Mouse (Mus musculus) retina, embryonic 14.5 days (tissue): ENCODE measurements at regions not wholly inside any gene's neighbourhood (a gene's known extent, or its start where the extent isn't known, plus 50 kb on each side); places are given as distances from the start of the nearest gene placed in this dataset.
"Not testable (repeated sequence)": the region's sequence is repeated elsewhere in the genome, so short reads cannot be mapped to it uniquely, and the experiment has no call there.

Experiments
- DNase-seq: peaks from one replicate; pipeline ENCODE4 v3.0.0-alpha.2; 2015; ENCODE audit warnings: low spot score

- DNase-seq, result peak; percentile 28
Measured at GRCm38 (mm10) chr9:91053065-91053793, 309.0 kb upstream of the Zic4 start.

- DNase-seq, result no peak
Measured at GRCm38 (mm10) chr9:91059460-91059859, 302.8 kb upstream of the Zic4 start.

GRCm38 (mm10) chr9:91069496-91069895 is 292.7 kb upstream of the Zic4 start:
- DNase-seq, result no peak

- no peak for DNase-seq
Measured at GRCm38 (mm10) chr9:91073366-91074174, 288.6 kb upstream of the Zic4 start.

- no peak for DNase-seq
Measured at GRCm38 (mm10) chr9:91074175-91074480, 288.1 kb upstream of the Zic4 start.

- DNase-seq, result no peak
Measured at GRCm38 (mm10) chr9:91077490-91077889, 284.7 kb upstream of the Zic4 start.

- peak; percentile 59 for DNase-seq
Measured at GRCm38 (mm10) chr9:91083791-91084190, 278.4 kb upstream of the Zic4 start.

GRCm38 (mm10) chr9:91085923-91086322 is 276.3 kb upstream of the Zic4 start:
- DNase-seq, result no peak

GRCm38 (mm10) chr9:91089348-91089747 is 272.9 kb upstream of the Zic4 start:
- DNase-seq, result no peak

- DNase-seq, result no peak
Measured at GRCm38 (mm10) chr9:91091421-91092050, 270.7 kb upstream of the Zic4 start.

- no peak for DNase-seq
Measured at GRCm38 (mm10) chr9:91101614-91102407, 260.4 kb upstream of the Zic4 start.

- no peak for DNase-seq
Measured at GRCm38 (mm10) chr9:91122441-91123035, 239.7 kb upstream of the Zic4 start.

- no peak for DNase-seq
Measured at GRCm38 (mm10) chr9:91123208-91123607, 239.0 kb upstream of the Zic4 start.

GRCm38 (mm10) chr9:91126630-91127245 is 235.5 kb upstream of the Zic4 start:
- no peak for DNase-seq

- not testable (repeated sequence) for DNase-seq
Measured at GRCm38 (mm10) chr9:91128491-91128890, 233.7 kb upstream of the Zic4 start.

- no peak for DNase-seq
Measured at GRCm38 (mm10) chr9:91130111-91130720, 232.0 kb upstream of the Zic4 start.

GRCm38 (mm10) chr9:91131415-91132255 is 230.6 kb upstream of the Zic4 start:
- no peak for DNase-seq

GRCm38 (mm10) chr9:91132531-91132930 is 229.7 kb upstream of the Zic4 start:
- DNase-seq, result no peak

GRCm38 (mm10) chr9:91133256-91133920 is 228.8 kb upstream of the Zic4 start:
- DNase-seq, result no peak
